Mouse (Mus musculus) embryo, embryonic 11.5 days (tissue): ENCODE data around the gene Krt90.
"Not testable (repeated sequence)": the region's sequence is repeated elsewhere in the genome, so short reads cannot be mapped to it uniquely, and the experiment has no call there.

Source experiments
- DNase-seq: peaks from one replicate; pipeline ENCODE4 v3.0.0-alpha.2; 2012; ENCODE audit warnings: low read depth, low spot score

Gene Krt90

GRCm38 (mm10) chr15:101517161-101517560 lies 45.6 kb downstream of the Krt90 start, which contains the start of gene Gm49425:
Gm49425 (minus strand) TSS chr15:101517261.
- DNase-seq = not testable (repeated sequence)

- no peak for DNase-seq
These were observed 54.5 kb downstream of the Krt90 start for GRCm38 (mm10) chr15:101508247-101508646.

GRCm38 (mm10) chr15:101506896-101507758 lies 55.6 kb downstream of the Krt90 start:
- no peak for DNase-seq
